16 mouse cellular contexts compared by ENCODE assay signal in genomic region chr3:89994807-89995515, GRCm38 (mm10). TPM values are rescaled to one million over a fixed set of nuclear protein-coding genes. Genes with fewer than 3 reads are reported as not detected.
A peak's percentile ranks its signal among the peaks of the same experiment; 100 is the strongest.
DNase-seq lines count a peak whose midpoint lies in the region; ATAC-seq and TF ChIP-seq lines count a peak whose summit lies in the region.
"Had no signal": no experiment of that assay in that cellular context is flagged by ENCODE, and none has a peak within 500 bp of the region (broad histone marks: within the 10 kb centered on the region; RNA-seq: fewer than 3 reads in every experiment).

No protein-coding gene starts in this region.

- no peak overlapping the region for H3K4me2 ChIP-seq in kidney, postnatal 0 days (ENCODE audit: low read length)
- no peak overlapping the region for H3K4me2 ChIP-seq in CH12.LX (ENCODE audit: insufficient read depth, low read depth, poor library complexity, severe bottlenecking)
- H3K4me2 ChIP-seq: forebrain, embryonic 15.5 days; hindbrain, embryonic 12.5 days; intestine, embryonic 15.5 days; limb, embryonic 12.5 days; liver, embryonic 15.5 days had no signal

- no peak overlapping the region for H3K9ac ChIP-seq in kidney, postnatal 0 days (ENCODE audit: low read depth, low read length)
- no peak overlapping the region for H3K9ac ChIP-seq in CH12.LX (ENCODE audit: insufficient read depth, low read depth)
- H3K9ac ChIP-seq: forebrain, embryonic 15.5 days; hindbrain, embryonic 12.5 days; intestine, embryonic 15.5 days; limb, embryonic 12.5 days; liver, embryonic 15.5 days had no signal

- in situ Hi-C loops in CH12.LX (cut with MboI; ENCODE audit: low pct_ligation_motif_present, low pct_unique_long_range_greater_than_20kb, low sequenced_read_pairs), result no loop called here

- DNase-seq in CD4-positive, CD25-positive, alpha-beta regulatory T cell, adult 2 months (ENCODE audit: low read depth, low spot score), result peak; percentile 40
- DNase-seq in kidney, postnatal 0 days (ENCODE audit: low spot score), result no peak
- no peak for DNase-seq in kidney, postnatal 10 days
- peak; percentile 21 for DNase-seq in CH12.LX (ENCODE audit: extremely low read depth)
- peak; percentile 39 for DNase-seq in adrenal gland, postnatal 14 days
- no peak for DNase-seq in cerebellum, postnatal 14 days
- DNase-seq in cerebellum, adult 9-10 months, result no peak
- DNase-seq: cerebellum, adult 11 months; thymus, postnatal 36 days had no signal

- H3K79me2 ChIP-seq in CH12.LX (replicated peaks; ENCODE audit: control insufficient read depth, extremely low read depth, insufficient read depth, poor library complexity, severe bottlenecking), result peaks cover 25% of the 10 kb centered on the region

- no peaks in the 10 kb centered on the region; the same call in none of the 2 replicates for H3K36me3 ChIP-seq in kidney, postnatal 0 days (ENCODE audit: insufficient read depth, low read length)
- H3K36me3 ChIP-seq in CH12.LX (replicated peaks in 1 of 2; ENCODE audit: control insufficient read depth in 1 of 2, insufficient read depth in 1 of 2, low read length in 1 of 2), result peaks cover 23 to 36% of the 10 kb centered on the region in 2 experiments
- H3K36me3 ChIP-seq: intestine, embryonic 15.5 days had no signal

- 86% methylated on average over 5 of the region's 5 CpGs for WGBS in kidney, postnatal 0 days

- TF ChIP-seq RAD21 in CH12.LX (IDR thresholded peaks at IDR 0.05; ENCODE audit: low read depth, low read length), result no peak

- dilution Hi-C loops in CH12.LX (cut with MboI; ENCODE audit: extremely low pct_ligation_motif_present, extremely low pct_unique_long_range_greater_than_20kb, low sequenced_read_pairs), result no loop called here

- no peak overlapping the region for H3K27ac ChIP-seq in kidney, postnatal 0 days
- H3K27ac ChIP-seq in CH12.LX (ENCODE audit: insufficient read depth, low read depth), result no peak overlapping the region
- H3K27ac ChIP-seq: forebrain, embryonic 15.5 days; hindbrain, embryonic 12.5 days; intestine, embryonic 15.5 days; limb, embryonic 12.5 days; liver, embryonic 15.5 days had no signal

- TF ChIP-seq EP300 in CH12.LX (IDR thresholded peaks at IDR 0.05; ENCODE audit: low read length), result no peak

- no peaks in the 10 kb centered on the region for H3K27me3 ChIP-seq in kidney, postnatal 0 days (ENCODE audit: insufficient read depth, low read length)
- H3K27me3 ChIP-seq in CH12.LX (replicated peaks), result no peaks in the 10 kb centered on the region
- H3K27me3 ChIP-seq: forebrain, embryonic 15.5 days; hindbrain, embryonic 12.5 days; intestine, embryonic 15.5 days; limb, embryonic 12.5 days; liver, embryonic 15.5 days had no signal

- no peak overlapping the region for H3K4me3 ChIP-seq in kidney, postnatal 0 days (replicated peaks; ENCODE audit: low read depth, low read length)
- no peak overlapping the region for H3K4me3 ChIP-seq in CH12.LX (replicated peaks in 1 of 3; ENCODE audit: low read depth in 2 of 3, low read length in 2 of 3, poor library complexity in 1 of 3)
- H3K4me3 ChIP-seq: erythroblast, embryonic 14.5 days; forebrain, embryonic 15.5 days; hindbrain, embryonic 12.5 days; intestine, embryonic 15.5 days; limb, embryonic 12.5 days; liver, embryonic 15.5 days had no signal

- 0 out of 2 replicates have a peak, but pooled peaks have one; percentile 11 for TF ChIP-seq CTCF in kidney, postnatal 0 days (IDR thresholded peaks at IDR 0.05; ENCODE audit: low read depth)
- TF ChIP-seq CTCF in CH12.LX (conservative IDR thresholded peaks at IDR 0.05 in 1 of 2, IDR thresholded peaks at IDR 0.05 in 1 of 2; ENCODE audit: low read depth in 2 of 2, low read length in 2 of 2), result peak in 1 of 2 experiments; percentile 47; a peak in 2 of 4 replicates

- no peaks in the 10 kb centered on the region for H3K4me1 ChIP-seq in kidney, postnatal 0 days (replicated peaks; ENCODE audit: insufficient read depth, low read length)
- peaks cover 0 to 14% of the 10 kb centered on the region in 2 experiments; a peak in 2 of 4 replicates for H3K4me1 ChIP-seq in CH12.LX (ENCODE audit: control insufficient read depth in 1 of 2, insufficient read depth in 2 of 2)

- no peak for ATAC-seq in CD4-positive, CD25-positive, alpha-beta regulatory T cell, adult 4 months
- ATAC-seq in kidney, postnatal 0 days (replicated peaks; ENCODE audit: low FRiP score, low read depth), result no peak
- ATAC-seq: forebrain, embryonic 15.5 days; intestine, embryonic 15.5 days had no signal

- no peak for TF ChIP-seq POLR2A in CH12.LX (IDR thresholded peaks at IDR 0.05; ENCODE audit: low read depth, low read length)

- H3K9me3 ChIP-seq in kidney, postnatal 0 days (replicated peaks; ENCODE audit: low read length), result no peaks in the 10 kb centered on the region
- H3K9me3 ChIP-seq in CH12.LX (replicated peaks; ENCODE audit: low read length), result no peaks in the 10 kb centered on the region
- H3K9me3 ChIP-seq: forebrain, embryonic 15.5 days; hindbrain, embryonic 12.5 days; intestine, embryonic 15.5 days; limb, embryonic 12.5 days; liver, embryonic 15.5 days had no signal

TF ChIP-seq in CH12.LX, 34 proteins besides CTCF, POLR2A, EP300 and RAD21:
- TF ChIP-seq MYC (IDR thresholded peaks at IDR 0.05; ENCODE audit: low read depth, low read length), result 0 out of 2 replicates have a peak, but pooled peaks have one; percentile 39
- 0 out of 2 replicates have a peak, but pooled peaks have one; percentile 10 for TF ChIP-seq SMC3 (IDR thresholded peaks at IDR 0.05; ENCODE audit: low read depth, low read length)
- TF ChIP-seq MAFK (IDR thresholded peaks at IDR 0.05; ENCODE audit: insufficient replicate concordance, low read length), result no peak
- no peak for TF ChIP-seq ZKSCAN1 (IDR thresholded peaks at IDR 0.05; ENCODE audit: borderline replicate concordance, low read depth, low read length)

RNA-seq across cellular contexts. Expression of gene Hax1, which starts 3.6 kb away (rescaled TPM):
- polyA plus RNA-seq in CD4-positive, CD25-positive, alpha-beta regulatory T cell, adult 4 months (2017; shearing (Covaris generic)), result 10 to 100 TPM; 69.2 to 70.3 TPM
- polyA plus RNA-seq in kidney, postnatal 0 days (2015; fragmentation: Nextera tagmentation; extraction: Ambion mirVana), result 160 and 168 TPM in 2 replicates
- total RNA-seq in CH12.LX (2012; rRNA removed), result 268 and 353 TPM in 2 replicates
- total RNA-seq in CH12.LX (2014; rRNA removed), result 294 and 302 TPM in 2 replicates
- 304 and 319 TPM in 2 replicates for polyA plus RNA-seq in CH12.LX (2012; ENCODE audit: insufficient read length, low read depth)
- 100 and 124 TPM in 2 replicates for total RNA-seq in adrenal gland, postnatal 14 days (2021)

RNA-seq across cellular contexts. Expression of gene Atp8b2, which starts 31.7 kb away (rescaled TPM):
- 10 to 100 TPM; 17.8 to 24.6 TPM for polyA plus RNA-seq in CD4-positive, CD25-positive, alpha-beta regulatory T cell, adult 4 months (2017; shearing (Covaris generic))
- polyA plus RNA-seq in kidney, postnatal 0 days (2015; fragmentation: Nextera tagmentation; extraction: Ambion mirVana), result 6.9 and 7.1 TPM in 2 replicates
- total RNA-seq in CH12.LX (2012; rRNA removed) (35.8 and 51.8 TPM in 2 replicates), CH12.LX (2014; rRNA removed) (33.2 and 34.2 TPM in 2 replicates)
- 31.3 and 44.4 TPM in 2 replicates for polyA plus RNA-seq in CH12.LX (2012; ENCODE audit: insufficient read length, low read depth)
- total RNA-seq in adrenal gland, postnatal 14 days (2021), result 33.7 and 46.4 TPM in 2 replicates

RNA-seq across cellular contexts. Expression of gene 4933434E20Rik, which starts 56.5 kb away (rescaled TPM):
- 100 to 1,000 TPM; 371 to 424 TPM for polyA plus RNA-seq in CD4-positive, CD25-positive, alpha-beta regulatory T cell, adult 4 months (2017; shearing (Covaris generic))
- polyA plus RNA-seq in kidney, postnatal 0 days (2015; fragmentation: Nextera tagmentation; extraction: Ambion mirVana), result 166 and 177 TPM in 2 replicates
- total RNA-seq in CH12.LX (2012; rRNA removed) (89.5 and 92.2 TPM in 2 replicates), CH12.LX (2014; rRNA removed) (126 and 133 TPM in 2 replicates)
- 101 and 102 TPM in 2 replicates for polyA plus RNA-seq in CH12.LX (2012; ENCODE audit: insufficient read length, low read depth)
- total RNA-seq in adrenal gland, postnatal 14 days (2021), result 70.8 and 76.3 TPM in 2 replicates

RNA-seq across cellular contexts. Expression of gene Ubap2l, which starts 57.5 kb away (rescaled TPM):
- polyA plus RNA-seq in CD4-positive, CD25-positive, alpha-beta regulatory T cell, adult 4 months (2017; shearing (Covaris generic)), result 100 to 1,000 TPM; 226 to 315 TPM
- polyA plus RNA-seq in kidney, postnatal 0 days (2015; fragmentation: Nextera tagmentation; extraction: Ambion mirVana), result 150 TPM in 2 replicates
- total RNA-seq in CH12.LX (2012; rRNA removed), result 72.6 and 83.7 TPM in 2 replicates
- total RNA-seq in CH12.LX (2014; rRNA removed), result 48.5 and 49.0 TPM in 2 replicates
- polyA plus RNA-seq in CH12.LX (2012; ENCODE audit: insufficient read length, low read depth), result 189 and 201 TPM in 2 replicates
- 164 and 177 TPM in 2 replicates for total RNA-seq in adrenal gland, postnatal 14 days (2021)

Comparison
In these comparisons a context has a peak if more than half of its experiments do, and no peak if none do; other contexts are left out.
1. DNase-seq: peak in CD4-positive, CD25-positive, alpha-beta regulatory T cell, adult 2 months (single experiment), CH12.LX (single experiment) and adrenal gland, postnatal 14 days (single experiment); none in kidney, postnatal 0 days (single experiment), kidney, postnatal 10 days (single experiment), cerebellum, postnatal 14 days (0 of 2) and cerebellum, adult 9-10 months (single experiment).